Mouse (Mus musculus) kidney, postnatal 0 days (tissue): Measurements from ENCODE around the gene Plscr3. TPM values are rescaled to one million over a fixed set of nuclear protein-coding genes. Genes with fewer than 3 reads are reported as not detected.
"Not testable (repeated sequence)": the region's sequence is repeated elsewhere in the genome, so short reads cannot be mapped to it uniquely, and the experiment has no call there.

ENCODE experiments used
- ATAC-seq: fragments of 200-750 bp; cut with Nextera tagmentation; replicated peaks from 2 replicates; pipeline ENCODE4 v1.8.0; 2017; ENCODE audit warnings: low read depth, moderate number of reproducible peaks, moderate TSS enrichment, moderate library complexity; ENCODE audit not compliant: low FRiP score
- DNase-seq: peaks from one replicate; pipeline ENCODE4 v3.0.0-alpha.2; 2016; ENCODE audit warnings: low spot score
- H3K27ac ChIP-seq: fragments of 300-500 bp; sonication (generic); 2 replicates; pipeline ENCODE4 v1.5.1; 2014; ENCODE audit warnings: mild to moderate bottlenecking
- H3K27me3 ChIP-seq: fragments of 300-500 bp; sonication (generic); 2 replicates; pipeline ENCODE4 v1.6.1; 2014; ENCODE audit warnings: low read length, mixed read lengths; ENCODE audit not compliant: insufficient read depth
- H3K36me3 ChIP-seq: fragments of 300-500 bp; sonication (generic); 2 replicates; pipeline ENCODE4 v1.6.1; 2014; ENCODE audit warnings: low read length, mixed read lengths; ENCODE audit not compliant: insufficient read depth
- H3K4me1 ChIP-seq: fragments of 300-500 bp; sonication (generic); replicated peaks from 2 replicates; pipeline ENCODE4 v1.6.1; 2014; ENCODE audit warnings: antibody characterized with exemption, low read length, mixed read lengths; ENCODE audit not compliant: insufficient read depth
- H3K4me2 ChIP-seq: fragments of 300-500 bp; sonication (generic); 2 replicates; pipeline ENCODE4 v1.6.1; 2014; ENCODE audit warnings: mild to moderate bottlenecking, low read length, moderate library complexity, mixed read lengths
- H3K4me3 ChIP-seq: fragments of 300-500 bp; sonication (generic); replicated peaks from 2 replicates; pipeline ENCODE4 v1.5.1; 2014; ENCODE audit warnings: low read depth, low read length
- H3K9ac ChIP-seq: fragments of 300-500 bp; sonication (generic); 2 replicates; pipeline ENCODE4 v1.6.1; 2014; ENCODE audit warnings: low read depth, low read length
- H3K9me3 ChIP-seq: fragments of 300-500 bp; sonication (generic); replicated peaks from 2 replicates; pipeline ENCODE4 v1.6.1; 2016; ENCODE audit warnings: low read length, inconsistent platforms, mixed read lengths
- CTCF ChIP-seq: IDR thresholded peaks from 2 replicates; pipeline ENCODE4 v1.5.1; 2016; ENCODE audit warnings: antibody characterized with exemption, low read depth, mild to moderate bottlenecking, moderate library complexity
- WGBS: fragments of 180-500 bp; shearing (Covaris S2); extraction: QIAGEN DNeasy Blood & Tissue Kit; methylation state at CpG from one replicate; pipeline ENCODE4 v1.1.7; 2014; 5-methylcytosine and 5-hydroxymethylcytosine counted together
- polyA plus RNA-seq: library from polyadenylated mRNA; unstranded; fragments of >200 nt; fragmentation: Nextera tagmentation; extraction: Ambion mirVana; gene quantifications from 2 replicates; pipeline ENCODE4 v1.2.1, GENCODE M21; 2015

Plscr3 gene
- polyA plus RNA-seq, 1 experiment from 2014 or later, result 96.4 TPM

GRCm38 (mm10) chr11:69858113-69858998 is 12.2 kb downstream of the Plscr3 start, which contains the start of gene Tnk1:
Gene Tnk1, minus strand, starts transcription at chr11:69858730.
- H3K27me3 ChIP-seq, result no peaks in the 10 kb centered on the region
- 19% methylated on average over 30 of the region's 30 CpGs for WGBS
- no peak for TF ChIP-seq CTCF

GRCm38 (mm10) chr11:69863729-69864128 is 17.6 kb downstream of the Plscr3 start:
- H3K4me2 ChIP-seq, H3K9me3 ChIP-seq, H3K36me3 ChIP-seq, ATAC-seq, H3K27ac ChIP-seq, H3K27me3 ChIP-seq, DNase-seq, H3K4me1 ChIP-seq, H3K4me3 ChIP-seq, H3K9ac ChIP-seq: not testable (repeated sequence)
- 53% methylated on average over 3 of the region's 3 CpGs for WGBS

More at GRCm38 (mm10) chr11:69858113-69858998, 12.2 kb downstream of the Plscr3 start, which contains the start of gene Tnk1:
- H3K4me2 ChIP-seq, result peak within 1 kb of the TSS; percentile 52
- H3K27ac ChIP-seq, result peak within 1 kb of the TSS; percentile 58; the same call in 1 of the 2 replicates
- no peaks in the 10 kb centered on the region for H3K36me3 ChIP-seq
- peak; percentile 73 for ATAC-seq
- H3K4me1 ChIP-seq, result no peaks in the 10 kb centered on the region
- H3K9me3 ChIP-seq, result no peaks in the 10 kb centered on the region
- DNase-seq, result peak; percentile 50
- peak within 1 kb of the TSS; percentile 25; the same call in 1 of the 2 replicates for H3K4me3 ChIP-seq
- peak within 1 kb of the TSS; percentile 55 for H3K9ac ChIP-seq

DNA sequence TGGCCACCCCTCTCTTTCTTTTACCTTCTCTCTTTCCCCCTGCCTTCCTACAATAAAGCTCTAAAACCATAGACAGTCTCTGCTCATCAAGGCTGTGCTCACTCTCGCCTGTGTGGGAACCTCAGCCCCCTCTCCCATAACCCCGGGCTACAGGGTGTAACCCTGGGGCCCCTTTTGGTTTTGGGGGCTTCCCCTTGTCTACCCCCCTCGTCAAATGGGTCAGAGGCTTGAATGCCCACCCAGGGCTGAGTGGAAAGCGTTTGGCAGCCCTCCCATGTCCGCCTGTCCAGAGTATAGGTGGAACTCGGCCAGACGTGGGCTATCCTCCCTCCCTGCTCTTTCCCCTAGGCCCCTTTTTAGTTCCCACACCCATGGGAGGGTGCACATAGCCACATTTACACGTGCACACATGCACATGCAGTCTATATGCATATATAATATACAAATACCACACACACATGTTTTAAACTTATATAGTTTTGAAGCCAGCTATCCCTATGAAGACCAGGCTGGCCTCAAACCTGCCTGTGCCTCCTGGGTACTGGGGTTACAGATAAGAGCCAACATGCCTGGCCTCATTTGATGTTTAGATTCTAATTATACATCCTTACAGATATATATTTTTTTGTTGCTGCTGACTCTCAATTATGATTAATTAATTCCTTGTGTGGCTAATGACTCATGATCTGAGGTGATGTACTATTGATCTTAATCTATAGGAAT is 18.1 kb downstream of the Plscr3 start:
- Histone ChIP-seq H3K4me2 (no peak overlapping the region), H3K27me3 (no peaks in the 10 kb centered on the region), H3K4me3 (no peak overlapping the region), H3K9me3 (no peaks in the 10 kb centered on the region), H3K27ac (no peak overlapping the region), H3K4me1 (no peaks in the 10 kb centered on the region), H3K9ac (no peak overlapping the region), H3K36me3 (no peaks in the 10 kb centered on the region)
- WGBS, result 44% methylated on average over 8 of the region's 8 CpGs
- ATAC-seq, result no peak
- DNase-seq, result no peak
- no peak for TF ChIP-seq CTCF

GRCm38 (mm10) chr11:69865561-69865960 is 19.4 kb downstream of the Plscr3 start:
- no peak overlapping the region for H3K4me3 ChIP-seq
- 79% methylated on average over 9 of the region's 9 CpGs for WGBS
- no peaks in the 10 kb centered on the region for H3K36me3 ChIP-seq
- no peaks in the 10 kb centered on the region for H3K27me3 ChIP-seq
- H3K9me3 ChIP-seq, result no peaks in the 10 kb centered on the region
- no peak for ATAC-seq
- DNase-seq, result no peak
- H3K27ac ChIP-seq, result no peak overlapping the region
- no peak for TF ChIP-seq CTCF
- H3K9ac ChIP-seq, result no peak overlapping the region
- H3K4me2 ChIP-seq, result no peak overlapping the region
- H3K4me1 ChIP-seq, result no peaks in the 10 kb centered on the region

DNA sequence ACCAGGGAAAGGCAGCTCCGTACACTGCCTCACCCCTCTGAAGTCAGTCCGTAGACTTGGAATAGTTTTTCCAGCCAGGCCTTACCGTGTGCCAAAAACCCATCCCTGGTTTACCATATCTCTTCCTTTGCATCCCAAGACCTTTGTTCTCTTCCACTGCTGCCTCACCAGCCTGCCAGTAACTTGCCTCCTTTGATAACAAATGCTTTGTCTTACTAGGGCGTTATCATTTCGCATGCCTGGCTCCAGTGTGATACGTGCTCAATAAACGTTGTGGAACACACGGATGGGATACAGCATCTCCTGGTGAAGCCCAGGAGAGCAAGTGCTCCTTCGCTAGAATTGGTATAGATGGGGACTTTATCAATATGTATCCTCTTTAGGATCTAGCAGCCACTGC is 21.2 kb downstream of the Plscr3 start:
- H3K4me2 ChIP-seq, result no peak overlapping the region
- H3K9me3 ChIP-seq, result no peaks in the 10 kb centered on the region
- no peaks in the 10 kb centered on the region for H3K27me3 ChIP-seq
- no peak overlapping the region for H3K9ac ChIP-seq
- H3K27ac ChIP-seq, result no peak overlapping the region
- H3K4me1 ChIP-seq, result no peaks in the 10 kb centered on the region
- 75% methylated on average over 9 of the region's 9 CpGs for WGBS
- DNase-seq (no peak), ATAC-seq (no peak)
- no peaks in the 10 kb centered on the region for H3K36me3 ChIP-seq
- no peak for TF ChIP-seq CTCF
- H3K4me3 ChIP-seq, result no peak overlapping the region

- Histone ChIP-seq H3K36me3 (no peaks in the 10 kb centered on the region), H3K27ac (no peak overlapping the region), H3K4me1 (no peaks in the 10 kb centered on the region), H3K9me3 (no peaks in the 10 kb centered on the region), H3K4me2 (no peak overlapping the region), H3K4me3 (no peak overlapping the region), H3K27me3 (no peaks in the 10 kb centered on the region), H3K9ac (no peak overlapping the region)
- no peak for DNase-seq
- ATAC-seq, result no peak
- 91% methylated on average over 2 of the region's 2 CpGs for WGBS
- TF ChIP-seq CTCF, result no peak
Observed at GRCm38 (mm10) chr11:69870289-69871069, 24.3 kb downstream of the Plscr3 start.
